Mouse (Mus musculus): ENCODE results near the gene Abl2.

DNA sequence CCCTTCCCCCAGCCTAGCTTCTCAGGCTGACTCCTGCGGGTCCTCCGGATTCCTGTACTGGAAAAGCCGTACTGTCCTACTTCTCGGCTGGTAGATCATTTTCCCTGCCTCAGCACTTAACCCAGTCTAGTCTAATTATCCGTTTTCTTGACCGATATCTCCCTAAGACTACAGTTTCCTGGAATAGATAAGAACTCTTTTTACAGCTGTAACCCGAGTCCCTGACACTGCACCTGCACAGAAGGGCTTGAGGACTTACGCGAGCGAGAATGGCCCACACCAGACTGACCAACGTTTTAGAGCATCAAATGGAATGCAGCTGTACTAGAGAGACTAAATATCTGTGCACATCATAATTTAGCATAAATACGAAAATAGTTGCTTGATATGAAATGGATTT, 14.6 kb upstream of the Abl2 start:
- no peak for TF ChIP-seq CTCF (IDR thresholded peaks at IDR 0.05)
- TF ChIP-seq EP300 (IDR thresholded peaks at IDR 0.05), result no peak
